Mouse (Mus musculus) urinary bladder, postnatal 4 days (tissue): ENCODE results near the gene Rbm5.

Experiments used
- DNase-seq, 2 experiments: peaks; one replicate each; pipeline ENCODE4 v3.0.0; 2021 to 2022; ENCODE audit warnings: low spot score in 2 of 2

Gene Rbm5

DNA sequence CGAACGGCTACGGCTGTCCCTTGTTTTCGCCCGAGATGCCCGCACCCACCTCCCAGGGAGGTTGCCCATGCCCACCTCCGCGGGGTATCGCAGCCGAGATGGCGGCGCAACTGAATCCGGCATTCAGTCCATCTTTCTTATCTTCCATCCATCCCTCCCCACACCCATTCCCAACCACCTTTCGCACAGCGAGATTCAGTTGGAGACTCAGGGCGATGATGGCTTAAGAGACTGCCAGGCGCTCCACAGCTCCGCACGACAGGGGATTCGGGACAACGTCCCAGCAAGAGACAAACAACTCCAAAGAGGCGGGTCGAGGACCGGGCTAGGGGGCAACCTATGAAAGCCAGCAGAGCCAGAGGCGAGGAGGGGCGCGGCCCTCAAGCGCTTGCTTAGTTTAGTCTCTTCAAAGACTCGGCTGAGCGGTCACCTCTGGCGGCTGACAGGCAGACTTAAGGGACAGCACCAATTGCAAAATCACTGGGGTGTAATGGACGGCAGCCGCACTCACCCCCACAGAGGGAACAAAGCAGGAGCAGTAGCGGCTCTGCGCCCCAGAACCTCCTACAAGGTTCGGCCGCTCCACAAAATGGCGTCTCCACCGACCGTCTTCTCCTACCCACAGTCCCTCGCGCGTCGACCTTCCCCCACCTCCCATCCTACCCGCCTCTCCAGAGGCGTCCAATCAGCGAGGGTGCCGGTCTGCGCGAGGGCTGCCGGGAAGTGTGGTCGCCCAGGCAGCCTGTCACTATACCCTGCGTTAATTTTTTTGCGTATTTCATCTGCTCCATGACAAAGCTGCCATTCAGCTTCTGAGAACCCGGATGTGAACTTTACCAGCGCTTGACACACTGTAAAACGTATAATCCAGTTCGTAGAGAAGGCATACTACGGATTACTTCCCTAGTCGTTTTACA, at the start of gene Rbm5:
Rbm5 (minus strand) TSS at position 623 of the 917 bp plus-strand sequence.
- DNase-seq = peak; percentile 88 to 93

DNA sequence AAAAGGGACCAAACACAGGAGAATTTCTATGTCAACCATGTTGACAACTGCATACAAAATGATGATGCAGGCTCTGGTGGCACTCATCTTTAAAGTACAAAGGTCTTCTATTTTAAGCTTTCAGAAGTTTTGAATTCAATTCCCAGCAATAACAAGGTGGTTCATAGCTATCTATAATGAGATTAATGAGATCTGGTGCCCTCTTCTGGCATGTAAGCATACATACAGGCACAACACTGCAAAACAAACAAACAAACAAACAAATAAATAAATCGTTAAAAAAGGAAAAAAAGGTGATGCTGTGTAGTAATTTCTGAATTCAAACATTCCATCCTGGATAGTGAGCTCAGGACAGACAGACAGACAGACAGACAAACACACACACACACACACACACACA, 41.3 kb upstream of the Rbm5 start:
- DNase-seq = no peak

- no peak for DNase-seq
These were observed 40.2 kb upstream of the Rbm5 start for GRCm38 (mm10) chr9:107810985-107811384.

DNA sequence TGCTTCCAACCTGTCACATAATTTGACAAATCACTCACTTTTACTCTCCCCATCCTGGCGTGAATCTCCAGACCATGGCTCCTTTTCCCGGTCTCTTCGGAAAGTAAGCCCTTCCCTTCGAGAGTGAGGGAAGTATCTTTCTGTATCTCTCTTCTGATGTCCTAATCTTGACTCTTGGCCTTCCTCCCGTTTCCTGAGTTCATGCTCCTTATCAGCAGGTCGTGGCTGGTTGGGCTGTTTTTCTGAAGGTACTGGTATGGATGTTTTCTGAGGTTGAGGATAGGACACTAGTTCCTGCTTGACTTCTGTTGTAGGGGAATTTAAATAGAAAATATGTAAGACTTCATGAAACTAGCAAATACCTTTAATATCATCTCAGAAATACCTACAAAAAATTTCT, 20.9 kb upstream of the Rbm5 start:
- no peak for DNase-seq

- no peak for DNase-seq
These were observed 11.9 kb upstream of the Rbm5 start for GRCm38 (mm10) chr9:107782536-107783203.

DNA sequence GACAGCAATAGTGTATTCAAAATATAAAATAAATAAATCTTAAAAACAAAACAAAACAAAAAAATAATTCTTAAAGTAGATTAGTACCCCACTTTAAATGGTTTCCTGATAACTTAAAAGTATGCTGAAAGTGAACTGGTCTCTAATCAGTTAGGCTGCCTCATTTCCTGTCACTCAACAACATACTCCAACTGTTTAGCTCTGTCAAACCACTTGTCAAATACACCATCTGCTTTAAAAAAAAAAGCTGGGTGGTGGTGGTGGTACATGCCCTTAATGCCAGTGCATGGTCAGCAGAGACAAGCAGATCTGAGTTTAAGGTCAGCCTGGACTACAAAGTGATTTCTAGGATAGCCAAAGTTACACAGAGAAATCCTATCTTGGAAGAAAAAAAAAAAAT, 6.0 kb upstream of the Rbm5 start:
- DNase-seq = no peak

DNA sequence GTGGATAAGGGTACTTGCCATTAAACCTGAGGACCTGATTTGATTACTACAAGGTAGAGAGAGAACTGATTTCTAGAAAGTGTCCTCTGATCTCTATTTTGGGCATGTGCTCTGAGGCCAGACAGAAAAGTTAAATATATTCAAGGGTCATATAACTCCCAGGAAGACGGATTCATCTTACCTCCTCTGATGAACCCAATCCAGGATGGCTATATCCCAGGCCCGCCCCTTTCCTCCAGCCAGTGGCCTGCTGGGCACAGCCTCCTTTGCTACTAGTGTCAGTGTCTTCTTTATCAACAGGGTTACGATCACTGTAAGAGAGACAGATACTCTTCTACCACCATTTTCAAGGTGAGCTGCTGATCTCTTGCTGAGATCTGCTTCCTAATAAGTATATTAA, 3.6 kb upstream of the Rbm5 start:
- no peak for DNase-seq

- DNase-seq = no peak
These were observed 986 bp upstream of the Rbm5 start for GRCm38 (mm10) chr9:107771782-107772181.

GRCm38 (mm10) chr9:107770037-107770373, 791 bp downstream of the Rbm5 start:
- no peak for DNase-seq

GRCm38 (mm10) chr9:107769445-107770000, 1.3 kb downstream of the Rbm5 start:
- DNase-seq = no peak

GRCm38 (mm10) chr9:107768851-107769250, 1.9 kb downstream of the Rbm5 start:
- no peak for DNase-seq

DNA sequence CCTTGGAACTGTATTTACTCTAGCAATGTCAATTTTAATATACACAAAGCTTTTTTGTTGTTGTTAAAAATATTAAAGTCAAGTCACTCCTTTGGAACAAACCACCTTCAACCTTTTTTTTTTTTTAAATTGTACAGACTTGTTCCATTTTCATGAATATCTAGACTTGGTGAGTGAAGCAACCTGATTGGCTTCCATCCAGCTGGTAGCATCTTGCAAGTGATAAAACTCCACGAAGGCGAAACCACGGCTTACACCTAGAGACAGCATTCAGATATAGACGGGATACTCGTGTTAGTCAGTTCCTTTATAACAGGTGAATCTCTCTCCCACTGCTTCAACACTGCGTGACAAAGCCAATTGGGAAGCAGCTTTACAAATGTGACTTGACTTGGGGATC, 11.2 kb downstream of the Rbm5 start:
- DNase-seq = no peak

- no peak for DNase-seq
These were observed 20.4 kb downstream of the Rbm5 start for GRCm38 (mm10) chr9:107750378-107750777.

DNA sequence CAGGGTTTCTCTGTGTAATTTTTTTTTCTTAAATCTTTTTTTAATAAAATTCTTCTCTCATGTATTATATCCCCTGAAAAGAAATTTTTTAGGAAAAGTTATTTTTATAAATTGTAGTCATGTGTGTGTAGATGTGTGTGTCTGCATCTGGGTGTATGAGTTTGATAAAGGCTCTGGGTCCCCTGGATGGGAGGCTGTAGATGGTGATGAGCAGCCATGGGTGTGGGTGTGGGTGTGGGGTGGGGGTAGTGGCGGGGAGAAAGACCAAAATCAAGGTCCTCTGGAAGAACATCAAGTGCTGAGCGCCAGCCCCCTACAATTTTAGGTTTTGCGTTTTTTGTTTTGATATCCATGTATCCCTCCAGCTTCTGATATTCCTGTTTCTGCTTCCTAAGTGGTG, 22.7 kb downstream of the Rbm5 start:
- no peak for DNase-seq

DNA sequence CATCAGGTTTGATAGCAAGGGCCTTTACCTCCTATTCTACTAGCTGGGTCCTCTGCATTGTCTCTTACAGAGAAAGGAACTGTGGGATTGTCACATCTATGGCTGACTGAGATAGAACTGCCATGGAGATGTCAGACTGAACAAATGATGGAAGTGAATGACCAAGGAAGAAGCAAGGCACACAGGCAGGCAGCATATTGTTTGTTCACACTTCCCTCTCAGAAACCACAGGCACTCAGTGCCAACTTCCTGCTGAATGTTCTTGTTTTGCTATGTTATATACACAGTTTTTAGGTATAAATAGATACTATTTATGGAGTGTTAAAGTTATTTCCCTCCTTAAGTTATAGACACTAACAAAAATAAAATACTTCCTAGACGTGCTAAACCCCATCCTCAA, 23.5 kb downstream of the Rbm5 start:
- no peak for DNase-seq

- no peak for DNase-seq
These were observed 24.1 kb downstream of the Rbm5 start for GRCm38 (mm10) chr9:107746679-107747078.

GRCm38 (mm10) chr9:107744061-107744460, 26.7 kb downstream of the Rbm5 start:
- no peak for DNase-seq

GRCm38 (mm10) chr9:107738841-107739202, 32.0 kb downstream of the Rbm5 start:
- no peak for DNase-seq

GRCm38 (mm10) chr9:107738020-107738840, 32.6 kb downstream of the Rbm5 start:
- DNase-seq = peak; percentile 78 to 90

GRCm38 (mm10) chr9:107736185-107736485, 34.7 kb downstream of the Rbm5 start:
- no peak for DNase-seq

- DNase-seq = no peak
These were observed 35.2 kb downstream of the Rbm5 start for GRCm38 (mm10) chr9:107735356-107736184.
